Mouse (Mus musculus) heart, embryonic 13.5 days (tissue): ENCODE data around the gene Apol7b. TPM values are rescaled to one million over a fixed set of nuclear protein-coding genes. Genes with fewer than 3 reads are reported as not detected.
"Not testable (repeated sequence)": the region's sequence is repeated elsewhere in the genome, so short reads cannot be mapped to it uniquely, and the experiment has no call there.

ENCODE experiments used
- ATAC-seq: fragments of 200-750 bp; cut with Nextera tagmentation; 2 replicates; pipeline ENCODE4 v1.8.0; 2017; ENCODE audit warnings: moderate TSS enrichment; ENCODE audit not compliant: insufficient number of reproducible peaks, low FRiP score, low TSS enrichment; ENCODE audit errors: extremely low read depth
- H3K27ac ChIP-seq: fragments of 300-500 bp; sonication (generic); replicated peaks from 2 replicates; pipeline ENCODE4 v1.5.1; 2015; ENCODE audit warnings: moderate library complexity, mild to moderate bottlenecking, inconsistent platforms
- H3K27me3 ChIP-seq: fragments of 300-500 bp; sonication (generic); replicated peaks from 2 replicates; pipeline ENCODE4 v1.6.1; 2015; ENCODE audit warnings: mild to moderate bottlenecking, inconsistent platforms
- H3K36me3 ChIP-seq: fragments of 300-500 bp; sonication (generic); 2 replicates; pipeline ENCODE4 v1.6.1; 2015; ENCODE audit warnings: mild to moderate bottlenecking, inconsistent platforms
- H3K4me1 ChIP-seq: fragments of 300-500 bp; sonication (generic); 2 replicates; pipeline ENCODE4 v1.6.1; 2015; ENCODE audit warnings: inconsistent platforms
- H3K4me2 ChIP-seq: fragments of 300-500 bp; sonication (generic); 2 replicates; pipeline ENCODE4 v1.6.1; 2015; ENCODE audit warnings: inconsistent platforms, mild to moderate bottlenecking, moderate library complexity
- H3K4me3 ChIP-seq: fragments of 300-500 bp; sonication (generic); 2 replicates; pipeline ENCODE4 v1.5.1; 2015; ENCODE audit warnings: moderate library complexity, mild to moderate bottlenecking, inconsistent platforms
- H3K9ac ChIP-seq: fragments of 300-500 bp; sonication (generic); 2 replicates; pipeline ENCODE4 v1.6.1; 2015; ENCODE audit warnings: inconsistent platforms, mild to moderate bottlenecking, moderate library complexity
- H3K9me3 ChIP-seq: fragments of 300-500 bp; sonication (generic); 2 replicates; pipeline ENCODE4 v1.6.1; 2016; ENCODE audit warnings: inconsistent platforms
- WGBS: fragments of 180-500 bp; shearing (Covaris S2); methylation state at CpG from one replicate; pipeline ENCODE4 v1.1.7; 2015; ENCODE audit warnings: mixed read lengths; 5-methylcytosine and 5-hydroxymethylcytosine counted together
- polyA plus RNA-seq: library from polyadenylated mRNA; unstranded; fragments of >200 nt; fragmentation: Nextera tagmentation; extraction: Ambion mirVana; gene quantifications from 2 replicates; pipeline ENCODE4 v1.2.1, GENCODE M21; 2015

The Apol7b gene
- polyA plus RNA-seq, 1 experiment from 2014 or later: not detected

DNA sequence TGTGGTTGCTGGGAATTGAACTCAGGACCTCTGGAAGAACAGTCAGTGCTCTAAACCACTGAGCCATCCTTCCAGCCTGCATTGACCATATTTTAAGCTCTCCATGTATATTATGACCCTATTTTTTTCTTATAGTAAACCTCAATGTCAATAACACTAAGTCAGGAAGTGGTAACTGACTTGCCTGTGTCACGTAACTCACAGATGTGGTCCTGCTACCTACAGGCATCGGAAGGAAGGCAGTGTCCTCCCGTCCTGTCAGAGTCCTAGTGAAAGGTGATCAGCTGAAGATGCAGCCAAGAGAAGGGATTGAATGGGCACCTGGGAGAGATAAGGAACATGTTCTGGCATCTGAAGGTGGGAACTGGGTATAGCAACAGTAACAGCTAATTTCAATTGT, 27.6 kb downstream of the Apol7b start:
- WGBS: no CpG with 5 or more reads among the region's 3 CpGs
- not testable (repeated sequence) for H3K9ac ChIP-seq, H3K27ac ChIP-seq, H3K9me3 ChIP-seq, ATAC-seq, H3K4me2 ChIP-seq, H3K4me1 ChIP-seq, H3K4me3 ChIP-seq, H3K27me3 ChIP-seq, H3K36me3 ChIP-seq

DNA sequence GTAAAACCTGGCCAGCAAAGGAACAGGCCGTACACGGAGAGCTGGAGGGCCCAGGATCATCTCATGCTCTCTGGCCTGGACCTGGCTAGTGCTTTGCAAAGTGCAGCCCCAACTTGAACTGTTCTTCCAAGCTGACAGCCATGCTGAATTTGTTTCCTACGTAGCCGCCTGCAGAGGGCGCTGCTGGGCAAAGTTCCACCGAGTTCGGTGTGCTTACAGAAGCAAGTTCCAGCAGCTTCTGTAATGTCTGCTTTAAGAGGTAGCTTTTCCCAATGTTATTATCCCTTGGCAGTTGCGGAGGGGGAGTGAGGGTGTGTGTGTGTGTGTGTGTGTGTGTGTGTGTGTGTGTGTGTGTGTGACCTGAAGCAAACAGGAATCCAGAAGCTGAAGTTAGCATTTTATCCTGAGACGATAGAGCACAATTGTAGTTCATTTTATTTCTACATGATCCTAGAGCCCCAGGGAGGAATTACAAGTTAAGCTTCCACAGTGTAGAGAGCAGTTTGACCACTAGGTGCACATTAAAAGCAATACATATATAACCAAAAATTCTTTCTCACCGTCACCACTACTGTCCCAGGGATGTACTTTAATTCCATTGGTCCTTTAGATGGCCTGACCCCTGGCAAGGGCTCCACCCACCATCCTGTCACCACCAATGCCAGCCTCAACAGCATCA, 30.5 kb downstream of the Apol7b start:
- not testable (repeated sequence) for H3K9ac ChIP-seq, H3K9me3 ChIP-seq, H3K4me1 ChIP-seq, H3K4me2 ChIP-seq, H3K27ac ChIP-seq, ATAC-seq, H3K4me3 ChIP-seq, H3K36me3 ChIP-seq
- 33% methylated on average over 2 of the region's 10 CpGs for WGBS
- H3K27me3 ChIP-seq: peaks cover 13% of the 10 kb centered on the region; the same call in 1 of the 2 replicates

DNA sequence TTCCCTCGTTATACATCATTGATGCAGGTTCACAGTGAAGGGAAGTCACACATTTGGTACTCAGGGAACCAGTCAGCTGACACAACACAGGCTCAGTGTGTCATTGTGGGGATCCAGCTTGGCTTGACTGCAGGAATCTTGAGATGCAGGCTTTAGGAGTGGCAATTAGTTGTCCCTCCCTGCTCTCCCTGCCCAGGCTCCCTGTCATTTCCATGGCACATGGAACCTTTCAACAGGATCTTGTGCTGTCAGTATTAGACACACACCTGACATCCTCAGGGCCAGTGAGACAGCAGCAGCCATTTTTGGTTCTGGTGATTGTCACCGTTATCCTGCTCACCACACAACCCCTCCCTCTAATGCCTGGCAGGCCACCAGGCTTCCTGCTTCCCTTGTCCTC, 31.6 kb downstream of the Apol7b start:
- H3K36me3 ChIP-seq, ATAC-seq, H3K4me2 ChIP-seq, H3K27ac ChIP-seq, H3K9ac ChIP-seq, H3K4me1 ChIP-seq, H3K9me3 ChIP-seq, H3K4me3 ChIP-seq: not testable (repeated sequence)
- WGBS: 38% methylated on average over 2 of the region's 2 CpGs
- peaks cover 13% of the 10 kb centered on the region; the same call in 1 of the 2 replicates for H3K27me3 ChIP-seq

DNA sequence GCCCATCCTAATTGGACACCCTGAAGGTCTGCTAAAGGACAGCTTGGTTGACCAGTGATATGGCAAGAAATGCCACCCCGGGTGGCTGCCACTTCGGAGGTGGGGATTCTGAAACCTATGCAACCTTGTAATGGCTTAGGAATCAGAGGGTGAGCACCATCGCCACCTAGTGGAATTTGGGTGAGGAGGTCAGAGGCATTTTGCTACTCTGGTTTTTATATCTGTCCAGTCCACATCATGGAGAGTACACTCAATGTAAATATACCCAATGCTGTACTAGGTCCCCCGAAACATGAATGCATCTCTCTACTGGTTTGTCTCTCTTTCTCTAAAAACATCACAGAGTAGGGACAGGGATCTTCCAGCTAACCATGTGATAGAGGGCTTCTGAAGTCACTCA, 34.6 kb downstream of the Apol7b start:
- 28% methylated on average over 4 of the region's 4 CpGs for WGBS

DNA sequence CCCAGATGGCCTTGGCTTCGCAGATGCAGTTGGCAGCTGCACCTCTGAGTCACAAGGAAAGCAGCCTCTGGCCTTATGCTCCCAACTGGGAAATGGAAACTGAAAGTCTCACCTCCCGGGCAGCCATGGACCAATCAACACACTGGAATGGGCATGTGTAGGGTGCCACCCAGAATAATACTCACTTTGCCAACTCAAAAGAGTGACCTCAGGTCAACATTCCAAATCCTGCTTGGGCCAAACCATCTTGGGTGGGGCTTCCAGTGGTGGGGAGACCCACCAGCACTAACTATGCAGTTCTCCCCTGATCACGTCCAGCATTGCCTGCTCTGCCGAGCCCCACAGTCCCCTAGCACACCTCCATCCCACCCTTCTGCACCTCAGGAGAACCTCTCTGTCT, 36.3 kb downstream of the Apol7b start, which contains the start of gene Apol9a:
Apol9a (minus strand) TSS at position 101 of the 400 bp plus-strand sequence.
- H3K4me1 ChIP-seq, H3K9ac ChIP-seq, H3K4me3 ChIP-seq, H3K27ac ChIP-seq, ATAC-seq, H3K9me3 ChIP-seq, H3K4me2 ChIP-seq, H3K36me3 ChIP-seq: not testable (repeated sequence)
- H3K27me3 ChIP-seq: peaks cover 22% of the 10 kb centered on the region
- 63% methylated on average over 1 of the region's 4 CpGs for WGBS

More for the DNA sequence above, 34.6 kb downstream of the Apol7b start:
- not testable (repeated sequence) for H3K27ac ChIP-seq, H3K9ac ChIP-seq, H3K36me3 ChIP-seq, H3K4me3 ChIP-seq, ATAC-seq, H3K9me3 ChIP-seq, H3K4me1 ChIP-seq, H3K4me2 ChIP-seq
- H3K27me3 ChIP-seq: peaks cover 20% of the 10 kb centered on the region

DNA sequence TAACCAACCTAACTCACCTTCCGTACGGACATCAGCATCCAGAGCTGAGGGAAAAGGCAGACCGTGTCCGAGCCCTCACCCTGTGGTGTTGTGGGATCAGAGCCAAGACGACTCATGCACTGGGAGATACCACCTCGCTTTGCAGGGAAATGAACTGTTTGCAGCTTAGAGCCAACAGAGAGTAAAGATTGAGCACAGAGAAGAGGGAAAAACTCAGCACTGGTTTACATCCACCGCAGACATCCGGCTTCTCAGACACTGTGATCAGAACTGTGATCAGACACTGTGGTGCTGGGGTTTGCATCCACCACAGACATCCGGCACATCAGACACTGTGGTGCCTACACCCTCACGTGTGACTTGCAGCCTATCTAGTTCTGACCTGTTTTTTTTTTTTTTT, 40.9 kb downstream of the Apol7b start:
- H3K36me3 ChIP-seq, H3K9ac ChIP-seq, H3K4me3 ChIP-seq, ATAC-seq, H3K4me2 ChIP-seq, H3K9me3 ChIP-seq, H3K4me1 ChIP-seq, H3K27ac ChIP-seq: not testable (repeated sequence)
- 37% methylated on average over 10 of the region's 10 CpGs for WGBS
- peaks cover 22% of the 10 kb centered on the region for H3K27me3 ChIP-seq

DNA sequence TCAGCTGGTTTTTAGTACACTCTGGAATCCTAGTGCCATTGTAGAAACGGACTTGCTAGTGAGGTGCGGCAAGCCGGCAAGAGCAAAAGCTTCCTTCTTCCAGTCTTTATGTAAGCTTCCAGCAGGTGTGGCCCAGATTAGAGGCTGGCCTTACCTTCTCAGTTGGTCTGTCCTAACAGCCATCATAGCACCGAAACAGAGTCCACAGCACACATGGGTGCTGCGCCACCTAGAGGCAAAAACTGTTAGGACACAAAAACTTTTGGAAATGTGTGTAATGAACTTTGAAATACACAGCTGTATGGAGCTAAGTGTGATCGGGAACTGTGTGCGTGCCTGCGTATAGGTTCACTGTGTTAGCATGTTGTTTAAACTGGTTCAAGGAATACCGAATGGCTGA, 48.3 kb downstream of the Apol7b start, which contains the start of gene Apol7a:
Apol7a (minus strand) TSS at position 84 of the 400 bp plus-strand sequence.
- 60% methylated on average over 9 of the region's 9 CpGs for WGBS
- peaks cover 12% of the 10 kb centered on the region for H3K27me3 ChIP-seq
- peaks cover 17% of the 10 kb centered on the region for H3K4me1 ChIP-seq
- H3K4me3 ChIP-seq, ATAC-seq, H3K9ac ChIP-seq, H3K9me3 ChIP-seq, H3K36me3 ChIP-seq: not testable (repeated sequence)
- peak within 1 kb of the TSS; percentile 48; the same call in 1 of the 2 replicates for H3K27ac ChIP-seq
- peak within 1 kb of the TSS; percentile 13; the same call in 1 of the 2 replicates for H3K4me2 ChIP-seq

DNA sequence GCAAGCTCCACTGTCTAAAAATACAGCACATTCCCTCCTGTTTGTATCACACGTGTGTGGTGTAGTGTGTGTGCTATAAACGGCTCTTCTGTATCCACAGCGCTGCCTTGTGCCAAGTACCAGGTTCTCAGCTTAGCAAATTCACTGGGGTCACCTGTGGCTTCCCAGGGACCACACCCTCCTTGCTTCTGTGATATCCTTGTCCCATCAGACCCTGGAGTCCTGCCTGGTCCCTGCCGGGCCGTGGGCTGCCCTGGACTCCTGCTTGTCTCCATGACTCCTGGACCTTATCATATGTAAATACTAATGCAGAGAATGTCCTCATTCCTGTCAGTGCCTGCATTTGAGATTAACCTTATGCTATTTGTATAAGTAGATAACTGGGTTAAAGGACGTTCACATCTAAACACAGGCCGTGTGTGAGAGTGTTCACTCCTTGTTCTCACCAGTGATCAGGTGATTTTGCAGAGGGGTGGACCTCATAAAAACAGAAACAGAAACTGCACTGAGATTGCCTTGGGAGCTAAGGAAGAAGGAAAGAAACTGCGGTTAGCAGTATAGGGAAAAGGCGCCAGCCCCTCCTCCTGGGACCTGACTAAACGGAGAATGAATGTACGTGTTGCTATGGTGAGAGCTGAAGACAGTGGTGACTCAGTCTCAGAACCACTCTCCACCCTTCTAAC, 49.7 kb downstream of the Apol7b start:
- Histone ChIP-seq H3K27me3 (peaks cover 12% of the 10 kb centered on the region), H3K4me1 (peaks cover 17% of the 10 kb centered on the region), H3K4me2 (peak overlapping the region; percentile 13; the same call in 1 of the 2 replicates), H3K27ac (peak overlapping the region; percentile 48)
- 22% methylated on average over 11 of the region's 11 CpGs for WGBS
- not testable (repeated sequence) for H3K9ac ChIP-seq, H3K9me3 ChIP-seq, H3K36me3 ChIP-seq, H3K4me3 ChIP-seq
- ATAC-seq: peak; percentile 73

DNA sequence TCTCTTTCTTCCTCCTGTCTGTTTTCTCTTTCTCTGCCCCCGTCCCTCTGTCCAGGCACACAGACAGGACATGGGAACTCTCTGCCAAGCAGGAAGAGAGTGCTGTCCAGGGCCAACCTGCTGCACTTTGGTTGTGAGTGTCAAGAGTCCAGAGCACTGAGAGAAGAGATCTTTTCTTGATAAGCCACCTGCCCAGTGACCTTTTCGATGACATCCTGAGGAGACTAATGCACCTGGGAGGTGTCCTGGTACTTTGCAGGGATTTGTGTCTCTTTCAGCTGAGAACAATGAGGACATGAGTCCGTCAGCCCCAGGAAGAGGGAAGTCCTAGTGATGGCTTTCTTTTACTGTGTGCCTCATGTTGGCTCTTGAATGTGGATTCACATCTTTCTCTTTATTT, 53.5 kb downstream of the Apol7b start:
- not testable (repeated sequence) for ATAC-seq, H3K4me2 ChIP-seq, H3K9ac ChIP-seq, H3K4me3 ChIP-seq, H3K27ac ChIP-seq, H3K9me3 ChIP-seq, H3K36me3 ChIP-seq
- WGBS: 50% methylated on average over 3 of the region's 3 CpGs
- peaks cover 15% of the 10 kb centered on the region; the same call in 1 of the 2 replicates for H3K27me3 ChIP-seq
- H3K4me1 ChIP-seq: peaks cover 17% of the 10 kb centered on the region

DNA sequence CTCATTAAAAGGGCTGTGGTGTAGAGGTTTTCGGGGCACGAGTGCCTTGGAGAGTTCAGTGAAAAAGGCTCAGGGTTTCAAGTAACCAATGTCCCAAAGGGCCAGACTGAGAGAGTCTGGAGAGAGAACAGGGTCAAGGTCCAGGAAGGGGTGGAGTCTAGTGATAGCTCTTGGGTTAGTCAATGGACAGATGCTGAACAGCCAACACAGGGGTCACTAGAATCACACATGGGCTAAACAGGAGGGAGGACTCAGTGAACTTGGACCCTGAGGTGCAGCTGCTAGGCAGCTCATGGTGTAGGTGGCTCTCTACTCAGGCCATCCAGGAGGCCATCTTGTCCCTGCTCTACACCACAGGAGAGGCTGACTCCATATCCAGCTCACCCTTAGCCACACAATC, 59.8 kb downstream of the Apol7b start:
- Histone ChIP-seq H3K9me3 (no peaks in the 10 kb centered on the region), H3K36me3 (no peaks in the 10 kb centered on the region), H3K4me1 (no peaks in the 10 kb centered on the region), H3K27ac (no peak overlapping the region), H3K4me3 (no peak overlapping the region), H3K9ac (no peak overlapping the region), H3K4me2 (no peak overlapping the region), H3K27me3 (peaks cover 19% of the 10 kb centered on the region)
- 80% methylated on average over 2 of the region's 2 CpGs for WGBS
- ATAC-seq: no peak

DNA sequence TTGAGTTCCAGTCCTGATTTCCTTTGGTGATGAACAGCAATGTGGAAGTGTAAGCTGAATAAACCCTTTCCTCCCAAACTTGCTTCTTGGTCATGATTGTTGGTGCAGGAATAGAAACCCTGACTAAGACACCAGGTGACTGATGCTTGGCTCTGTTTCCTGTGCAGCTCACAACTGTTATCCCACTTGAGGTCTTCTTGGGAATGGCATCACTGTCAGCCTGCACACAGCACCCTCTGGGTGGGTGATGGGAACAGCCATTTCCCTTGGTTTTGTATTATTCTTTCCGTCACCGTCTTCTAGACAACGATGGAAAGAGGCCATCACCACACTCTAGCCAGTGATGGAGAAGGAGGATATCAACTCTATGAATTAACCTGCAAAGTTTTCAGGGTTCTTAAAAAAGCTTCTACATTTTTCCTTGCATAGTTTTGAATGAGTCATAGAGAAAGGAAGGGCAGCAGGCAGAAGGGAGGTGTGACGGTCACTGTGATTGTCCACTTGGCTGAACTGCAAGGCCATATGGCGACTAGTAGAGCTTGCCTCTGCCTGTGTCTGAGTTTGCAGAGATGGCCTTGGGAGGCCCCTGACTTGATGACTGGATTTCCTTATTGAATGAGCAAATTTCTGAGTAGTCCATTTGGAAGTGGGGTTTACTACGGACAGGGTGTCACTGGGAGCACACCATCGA, 62.8 kb downstream of the Apol7b start:
- WGBS: 80% methylated on average over 7 of the region's 7 CpGs
- ATAC-seq: no peak
- Histone ChIP-seq H3K9ac (no peak overlapping the region), H3K4me2 (no peak overlapping the region), H3K36me3 (no peaks in the 10 kb centered on the region), H3K4me1 (no peaks in the 10 kb centered on the region; the same call in 1 of the 2 replicates), H3K27me3 (peaks cover 8% of the 10 kb centered on the region), H3K4me3 (no peak overlapping the region), H3K9me3 (no peaks in the 10 kb centered on the region), H3K27ac (no peak overlapping the region)
